Mouse (Mus musculus) intestine, embryonic 14.5 days (tissue): ENCODE data around the gene Gadl1. TPM values are rescaled to one million over a fixed set of nuclear protein-coding genes. Genes with fewer than 3 reads are reported as not detected.

ENCODE experiments used
- ATAC-seq: fragments of 200-750 bp; cut with Nextera tagmentation; replicated peaks from 2 replicates; pipeline ENCODE4 v1.8.0; 2017; ENCODE audit warnings: low read depth, moderate number of reproducible peaks, moderate TSS enrichment, moderate library complexity; ENCODE audit not compliant: low FRiP score, low TSS enrichment
- DNase-seq: peaks from one replicate; pipeline ENCODE4 v3.0.0-alpha.2; 2018; ENCODE audit warnings: low spot score
- H3K27ac ChIP-seq: fragments of 300-500 bp; sonication (generic); 2 replicates; pipeline ENCODE4 v1.5.1; 2014; ENCODE audit warnings: low read depth, mild to moderate bottlenecking, control low read depth
- H3K27me3 ChIP-seq: fragments of 300-500 bp; sonication (generic); replicated peaks from 2 replicates; pipeline ENCODE4 v1.6.1; 2014; ENCODE audit warnings: low read length, control low read depth; ENCODE audit not compliant: control insufficient read depth, insufficient read depth
- H3K36me3 ChIP-seq: fragments of 300-500 bp; sonication (generic); 2 replicates; pipeline ENCODE4 v1.6.1; 2014; ENCODE audit warnings: low read length, control low read depth; ENCODE audit not compliant: control insufficient read depth, insufficient read depth
- H3K4me1 ChIP-seq: fragments of 300-500 bp; sonication (generic); replicated peaks from 2 replicates; pipeline ENCODE4 v1.6.1; 2014; ENCODE audit warnings: low read length, control low read depth, mixed read lengths; ENCODE audit not compliant: control insufficient read depth, insufficient read depth
- H3K4me2 ChIP-seq: fragments of 300-500 bp; sonication (generic); 2 replicates; pipeline ENCODE4 v1.6.1; 2014; ENCODE audit warnings: low read length
- H3K4me3 ChIP-seq: fragments of 300-500 bp; sonication (generic); 2 replicates; pipeline ENCODE4 v1.5.1; 2014; ENCODE audit warnings: low read depth, low read length, control low read depth, mixed read lengths
- H3K9ac ChIP-seq: fragments of 300-500 bp; sonication (generic); 2 replicates; pipeline ENCODE4 v1.6.1; 2014; ENCODE audit warnings: mild to moderate bottlenecking, low read length
- H3K9me3 ChIP-seq: fragments of 300-500 bp; sonication (generic); 2 replicates; pipeline ENCODE4 v1.6.1; 2016; ENCODE audit warnings: low read length, control low read depth; ENCODE audit not compliant: control insufficient read depth
- WGBS: fragments of 180-500 bp; shearing (Covaris S2); extraction: QIAGEN DNeasy Blood & Tissue Kit; methylation state at CpG from one replicate; pipeline ENCODE4 v1.1.7; 2014; 5-methylcytosine and 5-hydroxymethylcytosine counted together
- polyA plus RNA-seq: library from polyadenylated mRNA; unstranded; fragments of >200 nt; fragmentation: Nextera tagmentation; extraction: Ambion mirVana; gene quantifications from 2 replicates; pipeline ENCODE4 v1.2.1, GENCODE M21; 2014

Gene Gadl1
- 0.22 and 0.38 TPM in 2 replicates for polyA plus RNA-seq

DNA sequence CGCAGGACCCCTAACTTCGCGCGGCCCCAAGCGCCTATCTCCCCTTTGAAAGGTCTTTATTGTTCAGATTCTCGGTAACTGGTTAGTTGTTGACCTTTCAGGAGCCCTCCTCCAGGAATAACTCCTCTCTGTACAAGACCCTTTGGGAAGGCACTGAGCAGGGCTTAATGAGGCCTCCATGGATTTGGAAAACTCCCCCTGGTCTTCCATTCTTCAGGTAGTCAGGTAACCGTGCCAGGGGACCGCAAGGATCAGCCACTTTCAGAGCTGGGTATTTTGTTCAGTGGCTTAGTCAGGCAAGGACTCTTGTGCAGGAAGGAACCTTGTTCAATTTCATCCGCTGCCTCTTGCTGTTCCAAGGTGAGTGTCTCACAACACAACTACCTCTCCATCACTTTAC lies at the start of gene Gadl1:
TSS of gene Gadl1 (plus strand) at position 301 of the 400 bp plus-strand sequence.
- DNase-seq: peak; percentile 52
- Histone ChIP-seq H3K27me3 (no peaks in the 10 kb centered on the region), H3K4me2 (0 out of 2 replicates have a peak within 1 kb of the TSS, but pooled peaks have one; percentile 15), H3K9me3 (no peaks in the 10 kb centered on the region), H3K9ac (no peak within 1 kb of the TSS), H3K36me3 (no peaks in the 10 kb centered on the region), H3K4me3 (no peak within 1 kb of the TSS), H3K27ac (no peak within 1 kb of the TSS), H3K4me1 (no peaks in the 10 kb centered on the region)
- 65% methylated on average over 9 of the region's 9 CpGs for WGBS
- ATAC-seq: no peak

- no peak for ATAC-seq
- H3K4me3 ChIP-seq: no peak overlapping the region
- H3K36me3 ChIP-seq: no peaks in the 10 kb centered on the region
- WGBS: 71% methylated on average over 5 of the region's 5 CpGs
- DNase-seq: no peak
- H3K27me3 ChIP-seq: no peaks in the 10 kb centered on the region
- no peak overlapping the region for H3K27ac ChIP-seq
- no peak overlapping the region for H3K9ac ChIP-seq
- no peaks in the 10 kb centered on the region for H3K9me3 ChIP-seq
- no peak overlapping the region for H3K4me2 ChIP-seq
- no peaks in the 10 kb centered on the region for H3K4me1 ChIP-seq
These were observed 46.5 kb upstream of the Gadl1 start for GRCm38 (mm10) chr9:115862802-115863201.

GRCm38 (mm10) chr9:115863326-115863725 lies 45.9 kb upstream of the Gadl1 start:
- ATAC-seq: no peak
- WGBS: 70% methylated on average over 6 of the region's 6 CpGs

GRCm38 (mm10) chr9:115867277-115867676 lies 42.0 kb upstream of the Gadl1 start:
- Histone ChIP-seq H3K9ac (no peak overlapping the region), H3K9me3 (no peaks in the 10 kb centered on the region), H3K36me3 (no peaks in the 10 kb centered on the region), H3K4me1 (no peaks in the 10 kb centered on the region), H3K27ac (no peak overlapping the region), H3K4me3 (no peak overlapping the region), H3K4me2 (no peak overlapping the region), H3K27me3 (no peaks in the 10 kb centered on the region)
- 25% methylated on average over 2 of the region's 2 CpGs for WGBS
- no peak for ATAC-seq
- DNase-seq: no peak

More at GRCm38 (mm10) chr9:115863326-115863725, 45.9 kb upstream of the Gadl1 start:
- DNase-seq: no peak
- Histone ChIP-seq H3K4me3 (no peak overlapping the region), H3K27me3 (no peaks in the 10 kb centered on the region), H3K36me3 (no peaks in the 10 kb centered on the region), H3K9ac (no peak overlapping the region), H3K4me2 (no peak overlapping the region), H3K4me1 (no peaks in the 10 kb centered on the region), H3K27ac (no peak overlapping the region), H3K9me3 (no peaks in the 10 kb centered on the region)

- Histone ChIP-seq H3K9me3 (no peaks in the 10 kb centered on the region), H3K27me3 (no peaks in the 10 kb centered on the region), H3K4me1 (no peaks in the 10 kb centered on the region), H3K36me3 (no peaks in the 10 kb centered on the region), H3K4me3 (no peak overlapping the region), H3K4me2 (no peak overlapping the region), H3K27ac (no peak overlapping the region), H3K9ac (no peak overlapping the region)
- ATAC-seq: no peak
- no peak for DNase-seq
- WGBS: 89% methylated on average over 13 of the region's 13 CpGs
These were observed 39.1 kb upstream of the Gadl1 start for GRCm38 (mm10) chr9:115870168-115870567.

GRCm38 (mm10) chr9:115870640-115871039 lies 38.6 kb upstream of the Gadl1 start:
- WGBS: 97% methylated on average over 5 of the region's 5 CpGs
- Histone ChIP-seq H3K27me3 (no peaks in the 10 kb centered on the region), H3K4me1 (no peaks in the 10 kb centered on the region), H3K4me2 (no peak overlapping the region), H3K4me3 (no peak overlapping the region), H3K27ac (no peak overlapping the region), H3K36me3 (no peaks in the 10 kb centered on the region), H3K9ac (no peak overlapping the region), H3K9me3 (no peaks in the 10 kb centered on the region)
- DNase-seq (no peak), ATAC-seq (no peak)

GRCm38 (mm10) chr9:115880500-115880899 lies 28.8 kb upstream of the Gadl1 start:
- H3K4me1 ChIP-seq: no peaks in the 10 kb centered on the region
- H3K36me3 ChIP-seq: no peaks in the 10 kb centered on the region
- H3K9ac ChIP-seq: no peak overlapping the region
- no peaks in the 10 kb centered on the region for H3K9me3 ChIP-seq
- WGBS: 86% methylated on average over 6 of the region's 6 CpGs
- no peak overlapping the region for H3K4me2 ChIP-seq
- ATAC-seq (no peak), DNase-seq (no peak)
- H3K27ac ChIP-seq: no peak overlapping the region
- H3K4me3 ChIP-seq: no peak overlapping the region
- H3K27me3 ChIP-seq: no peaks in the 10 kb centered on the region

- 85% methylated on average over 3 of the region's 3 CpGs for WGBS
- Histone ChIP-seq H3K9me3 (no peaks in the 10 kb centered on the region), H3K36me3 (no peaks in the 10 kb centered on the region), H3K4me2 (no peak overlapping the region), H3K4me3 (no peak overlapping the region), H3K27ac (no peak overlapping the region), H3K4me1 (no peaks in the 10 kb centered on the region), H3K27me3 (no peaks in the 10 kb centered on the region), H3K9ac (no peak overlapping the region)
- DNase-seq: no peak
- no peak for ATAC-seq
These were observed 28.1 kb upstream of the Gadl1 start for GRCm38 (mm10) chr9:115881137-115881536.

GRCm38 (mm10) chr9:115882627-115883200 lies 26.5 kb upstream of the Gadl1 start:
- H3K4me2 ChIP-seq: no peak overlapping the region
- WGBS: 77% methylated on average over 5 of the region's 5 CpGs
- H3K27ac ChIP-seq: no peak overlapping the region
- H3K4me1 ChIP-seq: no peaks in the 10 kb centered on the region
- DNase-seq (no peak), ATAC-seq (no peak)
- no peak overlapping the region for H3K9ac ChIP-seq
- H3K27me3 ChIP-seq: no peaks in the 10 kb centered on the region
- H3K36me3 ChIP-seq: no peaks in the 10 kb centered on the region
- H3K4me3 ChIP-seq: no peak overlapping the region
- no peaks in the 10 kb centered on the region for H3K9me3 ChIP-seq
